Mouse (Mus musculus) inflammation-experienced regulatory T-cells, adult 6 months (primary cell): ENCODE measurements at regions not wholly inside any gene's neighbourhood (a gene's known extent, or its start where the extent isn't known, plus 50 kb on each side); places are given as distances from the start of the nearest gene placed in this dataset.

Experiments used
- ATAC-seq: one replicate; pipeline ENCODE4 v1.8.0; 2017

GRCm38 (mm10) chr12:110332616-110333154, 53.8 kb downstream of the Dio3 start:
- ATAC-seq, result peak; percentile 84

- no peak for ATAC-seq
These were observed 55.7 kb downstream of the Dio3 start for GRCm38 (mm10) chr12:110334609-110335008.

DNA sequence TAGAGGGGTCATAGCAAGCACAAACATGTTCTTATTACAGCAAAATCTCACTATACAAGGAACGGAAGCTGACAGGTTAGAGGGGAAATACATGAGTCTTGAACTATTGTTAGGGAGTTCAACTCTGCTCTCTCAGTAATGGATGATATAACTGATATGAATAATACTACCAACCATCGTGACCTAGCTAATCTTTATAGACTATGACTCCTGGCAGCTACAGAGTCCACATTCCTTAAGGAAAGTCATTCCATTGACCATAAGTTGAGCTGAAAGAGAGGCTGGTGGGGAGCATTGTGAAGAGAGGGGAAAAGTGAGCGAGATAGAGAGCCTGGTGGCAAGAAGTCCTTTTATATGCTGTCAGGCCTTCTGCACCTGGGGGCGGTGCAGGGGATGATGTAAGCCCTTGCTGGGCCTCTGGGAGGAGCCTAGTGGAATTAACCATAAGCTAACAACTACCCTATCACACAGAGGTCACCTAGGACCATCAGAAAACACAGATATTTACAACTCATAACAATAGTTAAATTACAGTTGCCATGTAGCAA, 65.5 kb downstream of the Dio3 start:
- no peak for ATAC-seq

DNA sequence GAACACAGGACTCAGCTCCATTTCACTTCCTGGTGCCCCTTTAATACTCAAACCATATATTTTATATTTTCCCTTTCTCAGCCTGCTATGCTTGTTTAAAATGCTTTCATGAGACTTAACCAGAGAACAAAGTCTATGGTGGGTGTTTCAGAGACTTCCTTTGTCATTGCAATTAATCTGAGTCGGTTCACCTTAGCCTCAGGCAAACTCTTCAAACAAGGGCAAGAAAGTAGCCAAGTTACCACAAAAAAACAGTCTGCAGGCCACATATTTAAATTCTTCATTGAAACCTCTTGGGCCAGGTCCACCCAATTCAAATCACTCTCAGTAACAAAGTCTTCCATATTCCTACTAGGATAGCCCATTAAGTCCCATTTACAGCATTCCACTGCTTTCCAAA, 70.8 kb downstream of the Dio3 start:
- ATAC-seq, result no peak

GRCm38 (mm10) chr12:110355851-110356250, 77.0 kb downstream of the Dio3 start:
- ATAC-seq, result no peak

DNA sequence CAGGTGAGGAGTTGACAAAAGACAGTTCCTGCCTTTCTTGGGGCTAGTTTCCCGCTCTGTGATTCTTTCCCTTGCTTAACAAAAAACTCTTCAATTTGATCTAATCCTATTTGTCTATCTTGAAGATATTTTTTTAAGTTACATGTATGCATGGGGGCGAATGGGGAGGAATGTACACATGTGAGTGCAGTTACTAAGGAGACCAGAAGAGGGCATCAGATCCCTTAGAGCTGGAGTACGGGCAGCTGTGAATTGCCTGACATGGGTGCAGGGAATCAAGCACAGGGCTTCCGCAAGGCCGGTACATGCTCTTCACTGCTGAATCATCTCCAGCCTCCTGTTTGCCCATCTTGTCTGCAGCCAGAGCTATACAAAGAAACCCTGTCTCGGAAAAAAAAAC, 79.8 kb upstream of the Ppp2r5c start:
- ATAC-seq, result no peak

DNA sequence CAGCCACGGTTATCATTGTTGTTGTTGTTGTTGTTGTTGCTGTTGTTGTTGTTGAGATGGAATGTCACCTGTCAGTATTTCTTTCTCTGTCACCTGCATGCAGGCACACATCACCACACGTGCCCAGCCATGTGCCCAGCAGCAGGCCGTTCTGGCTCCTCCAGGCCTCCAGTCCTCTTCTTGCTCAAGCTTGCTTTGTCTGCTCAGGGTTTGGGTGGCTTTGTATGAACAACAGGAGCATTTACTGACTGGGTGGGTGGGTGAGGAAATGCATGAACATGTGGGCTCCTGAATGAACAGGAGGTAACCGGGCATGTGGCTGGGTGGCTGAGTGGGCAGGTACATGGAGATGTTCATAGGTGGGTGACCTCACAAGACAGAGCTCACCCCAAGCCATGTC, 79.1 kb upstream of the Ppp2r5c start:
- no peak for ATAC-seq

DNA sequence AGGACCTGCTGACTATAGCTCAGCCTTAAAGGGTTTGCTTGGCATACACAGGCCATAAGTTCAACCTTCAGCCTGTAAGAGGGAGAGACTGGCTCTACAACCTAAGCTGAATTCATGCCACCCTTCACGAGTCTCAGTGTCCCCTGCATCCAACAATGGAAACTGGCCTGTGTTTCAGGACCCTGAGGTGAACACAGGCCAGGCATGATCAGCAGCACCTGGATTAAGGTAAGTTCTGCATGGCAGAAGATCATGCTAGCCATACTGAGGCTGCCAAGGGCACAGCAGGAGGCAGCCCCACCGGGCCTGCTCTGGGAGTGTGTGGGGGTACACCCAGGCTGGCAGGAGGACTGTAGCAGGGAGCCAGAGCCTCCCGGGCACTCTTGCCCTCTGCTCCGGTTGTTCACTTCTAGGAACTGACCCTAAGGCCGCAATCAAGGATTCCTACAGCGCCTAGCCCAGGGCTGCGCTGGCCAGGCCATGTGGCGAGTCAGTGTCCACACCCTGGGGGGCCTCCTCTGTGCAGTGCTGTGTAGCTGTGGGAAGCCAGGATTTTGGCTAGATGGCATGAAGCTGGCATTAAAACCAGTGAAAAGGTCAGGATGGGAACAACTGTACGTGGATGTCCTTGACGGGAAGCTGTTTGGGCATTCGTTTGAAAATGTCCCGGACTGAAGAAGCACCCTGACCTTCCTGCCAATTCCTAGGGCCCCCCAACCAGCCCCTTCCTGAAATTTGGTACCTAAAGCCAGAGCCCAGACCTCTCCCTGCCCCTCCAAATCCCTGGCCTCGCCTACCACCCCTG, 74.8 kb upstream of the Ppp2r5c start:
- no peak for ATAC-seq

DNA sequence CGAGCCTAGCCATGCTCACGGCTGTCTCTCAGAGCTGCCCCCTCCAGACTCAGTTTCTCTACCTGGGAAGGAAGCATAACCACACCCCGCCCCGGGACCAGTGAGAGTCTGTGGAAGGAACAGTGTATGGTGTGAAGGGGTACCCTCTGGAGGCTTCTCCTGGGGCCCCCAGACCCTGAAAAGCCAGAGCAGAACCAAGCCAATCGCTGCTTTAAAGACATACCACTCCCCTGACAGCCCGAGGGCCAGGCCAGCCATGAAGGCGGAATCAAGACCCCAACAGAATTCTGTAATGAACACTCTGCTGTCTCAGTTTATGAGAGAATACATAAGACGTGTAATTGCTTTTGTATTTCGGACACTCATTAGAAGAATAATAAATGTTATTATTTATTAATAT, 73.9 kb upstream of the Ppp2r5c start:
- no peak for ATAC-seq

GRCm38 (mm10) chr12:110373408-110374065, 73.4 kb upstream of the Ppp2r5c start:
- peak; percentile 74 for ATAC-seq

- peak; percentile 68 for ATAC-seq
These were observed 71.8 kb upstream of the Ppp2r5c start for GRCm38 (mm10) chr12:110375139-110375538.

- ATAC-seq, result no peak
These were observed 70.7 kb upstream of the Ppp2r5c start for GRCm38 (mm10) chr12:110376062-110376837.

- no peak for ATAC-seq
These were observed 70.1 kb upstream of the Ppp2r5c start for GRCm38 (mm10) chr12:110376838-110377150.

GRCm38 (mm10) chr12:110377306-110377705, 69.6 kb upstream of the Ppp2r5c start:
- ATAC-seq, result no peak

- ATAC-seq, result no peak
These were observed 69.2 kb upstream of the Ppp2r5c start for GRCm38 (mm10) chr12:110377734-110378133.

- no peak for ATAC-seq
These were observed 68.6 kb upstream of the Ppp2r5c start for GRCm38 (mm10) chr12:110378302-110378701.

- ATAC-seq, result no peak
These were observed 67.2 kb upstream of the Ppp2r5c start for GRCm38 (mm10) chr12:110379721-110380120.

- peak; percentile 87 for ATAC-seq
These were observed 65.8 kb upstream of the Ppp2r5c start for GRCm38 (mm10) chr12:110380831-110381750.

DNA sequence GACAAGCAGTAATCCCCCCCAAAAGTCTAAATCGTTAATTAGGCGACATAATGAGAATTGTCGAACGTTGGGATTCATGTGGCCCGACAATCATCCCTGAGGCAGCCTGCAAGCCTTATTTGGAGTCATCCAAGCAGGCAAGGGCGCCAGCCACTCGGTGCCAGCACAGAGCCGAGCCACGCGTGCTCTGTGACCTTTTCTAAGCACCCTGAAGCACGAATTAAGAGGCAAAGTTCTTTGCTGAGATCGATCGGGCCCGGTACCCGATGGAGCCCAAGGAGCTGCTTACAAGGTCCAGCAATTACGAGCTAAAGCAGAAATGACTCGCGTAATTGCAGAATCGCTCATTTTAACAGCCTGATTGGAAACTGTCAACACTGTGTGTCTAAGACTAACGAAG, 61.9 kb upstream of the Ppp2r5c start:
- no peak for ATAC-seq

GRCm38 (mm10) chr12:110385801-110386599, 60.9 kb upstream of the Ppp2r5c start:
- ATAC-seq, result peak; percentile 22

DNA sequence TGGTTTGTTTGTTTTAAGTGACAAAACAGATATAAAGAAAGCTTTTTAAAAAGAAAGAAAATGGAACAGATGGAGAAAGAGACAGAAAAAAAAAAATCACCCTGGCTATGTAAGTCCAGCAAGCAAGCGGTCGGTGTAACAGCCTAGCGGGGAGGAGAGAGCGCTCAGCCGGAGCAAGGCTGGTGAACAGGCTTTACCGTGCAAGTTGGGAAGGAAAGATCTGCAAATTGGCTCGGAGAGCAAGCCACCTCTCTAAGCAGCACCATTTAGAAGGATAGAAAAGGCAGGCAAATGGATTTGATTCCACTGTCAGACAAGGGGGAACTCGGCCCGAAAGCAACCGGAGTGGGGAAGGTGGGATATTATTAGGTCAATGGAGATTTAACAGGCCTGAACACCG, 59.9 kb upstream of the Ppp2r5c start:
- no peak for ATAC-seq
